Mouse (Mus musculus) ES-E14 (cell line): ENCODE measurements at regions not wholly inside any gene's neighbourhood (a gene's known extent, or its start where the extent isn't known, plus 50 kb on each side); places are given as distances from the start of the nearest gene placed in this dataset.

Experiments
- DNase-seq: peaks from one replicate; pipeline ENCODE4 v3.0.0-alpha.2; 2013; ENCODE audit warnings: low read depth, low spot score
- H3K27ac ChIP-seq: 2 replicates; pipeline ENCODE4 v1.5.1; 2012; ENCODE audit warnings: low read depth, mild to moderate bottlenecking, low read length, moderate library complexity, mixed read lengths; ENCODE audit not compliant: poor library complexity, insufficient read depth, severe bottlenecking
- H3K36me3 ChIP-seq: 2 replicates; pipeline ENCODE4 v1.6.1; 2012; ENCODE audit warnings: mild to moderate bottlenecking, low read length, moderate library complexity, mixed read lengths; ENCODE audit not compliant: control insufficient read depth, poor library complexity, insufficient read depth, severe bottlenecking
- H3K4me1 ChIP-seq, 2 experiments: fragments of 150-350 bp in 1 of 2; sonication (generic) in 1 of 2; 2 replicates each; pipeline ENCODE4 v1.6.1; 2012; ENCODE audit warnings: low read length in 2 of 2, mild to moderate bottlenecking in 1 of 2, mixed read lengths in 1 of 2; ENCODE audit not compliant: control insufficient read depth in 2 of 2, insufficient read depth in 2 of 2, poor library complexity in 1 of 2
- H3K4me3 ChIP-seq, 2 experiments: fragments of 150-350 bp in 1 of 2; sonication (generic) in 1 of 2; 2 replicates each; pipeline ENCODE4 v1.5.1; 2012; ENCODE audit warnings: low read length in 2 of 2, low read depth in 1 of 2, mild to moderate bottlenecking in 1 of 2, mixed read lengths in 1 of 2; ENCODE audit not compliant: insufficient read depth in 1 of 2, poor library complexity in 1 of 2, severe bottlenecking in 1 of 2
- H3K9ac ChIP-seq: 2 replicates; pipeline ENCODE4 v1.6.1; 2012; ENCODE audit warnings: low read depth, mild to moderate bottlenecking, low read length, mixed read lengths; ENCODE audit not compliant: poor library complexity, insufficient read depth, severe bottlenecking
- H3K9me3 ChIP-seq: fragments of 150-350 bp; sonication (generic); 2 replicates; pipeline ENCODE4 v1.6.1; 2012; ENCODE audit warnings: low read depth, mild to moderate bottlenecking, low read length; ENCODE audit not compliant: control insufficient read depth, insufficient read depth
- CHD2 ChIP-seq: IDR thresholded peaks from 2 replicates; pipeline ENCODE4 v1.6.1; 2014; ENCODE audit warnings: mild to moderate bottlenecking, low read depth, low read length, inconsistent platforms
- HCFC1 ChIP-seq: IDR thresholded peaks from 2 replicates; pipeline ENCODE4 v1.6.1; 2012; ENCODE audit warnings: low read length, inconsistent platforms, borderline replicate concordance; ENCODE audit not compliant: insufficient read depth
- MAFK ChIP-seq: IDR thresholded peaks from 2 replicates; pipeline ENCODE4 v1.6.1; 2014; ENCODE audit warnings: mild to moderate bottlenecking, low read depth, low read length, inconsistent platforms; ENCODE audit not compliant: insufficient read depth
- ZC3H11A ChIP-seq: IDR thresholded peaks from 2 replicates; pipeline ENCODE4 v1.6.1; 2012; ENCODE audit warnings: low read depth, mild to moderate bottlenecking, inconsistent platforms, low read length, borderline replicate concordance
- ZNF384 ChIP-seq: IDR thresholded peaks from 2 replicates; pipeline ENCODE4 v1.6.1; 2012; ENCODE audit warnings: low read depth, low read length, inconsistent platforms
- in situ Hi-C, 2 experiments: fragments of 600-800 bp; cut with MboI; formaldehyde crosslinking; loops; one replicate each; pipeline ENCODE4 v1.15.1; 2025; ENCODE audit warnings: low sequenced_read_pairs in 2 of 2, inconsistent platforms in 1 of 2; ENCODE audit not compliant: unreplicated experiment in 2 of 2

GRCm38 (mm10) chr12:45745697-45746096 is 671.2 kb upstream of the Stxbp6 start:
- TF ChIP-seq MAFK (no peak), ZC3H11A (no peak), HCFC1 (no peak), CHD2 (no peak), ZNF384 (no peak)
- in situ Hi-C loops = no loop called here
- Histone ChIP-seq H3K4me1 (no peaks in the 10 kb centered on the region), H3K4me3 (no peak overlapping the region), H3K9me3 (no peaks in the 10 kb centered on the region), H3K27ac (no peak overlapping the region), H3K9ac (no peak overlapping the region), H3K36me3 (no peaks in the 10 kb centered on the region)
- no peak for DNase-seq

- H3K27ac ChIP-seq = no peak overlapping the region
- in situ Hi-C loops = no loop called here
- no peaks in the 10 kb centered on the region for H3K36me3 ChIP-seq
- no peak overlapping the region for H3K9ac ChIP-seq
- no peaks in the 10 kb centered on the region for H3K9me3 ChIP-seq
- DNase-seq = no peak
- H3K4me3 ChIP-seq = no peak overlapping the region
- H3K4me1 ChIP-seq = no peaks in the 10 kb centered on the region
- no peak for TF ChIP-seq CHD2
- no peak for TF ChIP-seq HCFC1
- TF ChIP-seq MAFK = no peak
- TF ChIP-seq ZC3H11A = no peak
- no peak for TF ChIP-seq ZNF384
Observed at GRCm38 (mm10) chr12:45744619-45745018, 670.1 kb upstream of the Stxbp6 start.

GRCm38 (mm10) chr12:45733661-45734060 is 659.2 kb upstream of the Stxbp6 start:
- Histone ChIP-seq H3K9me3 (no peaks in the 10 kb centered on the region), H3K36me3 (no peaks in the 10 kb centered on the region), H3K4me3 (no peak overlapping the region), H3K9ac (no peak overlapping the region), H3K4me1 (no peaks in the 10 kb centered on the region), H3K27ac (no peak overlapping the region)
- no peak for TF ChIP-seq ZC3H11A
- no peak for TF ChIP-seq CHD2
- TF ChIP-seq HCFC1 = no peak
- TF ChIP-seq MAFK = no peak
- TF ChIP-seq ZNF384 = no peak
- in situ Hi-C loops = no loop called here
- DNase-seq = no peak

- H3K4me3 ChIP-seq = no peak overlapping the region
- no peak overlapping the region for H3K27ac ChIP-seq
- no peak overlapping the region for H3K9ac ChIP-seq
- DNase-seq = no peak
- TF ChIP-seq MAFK = no peak
- no peak for TF ChIP-seq CHD2
- no peak for TF ChIP-seq ZNF384
- no peak for TF ChIP-seq HCFC1
- H3K36me3 ChIP-seq = no peaks in the 10 kb centered on the region
- no peaks in the 10 kb centered on the region for H3K9me3 ChIP-seq
- in situ Hi-C loops = no loop called here
- no peaks in the 10 kb centered on the region for H3K4me1 ChIP-seq
Observed at GRCm38 (mm10) chr12:45724565-45725370, 650.3 kb upstream of the Stxbp6 start.

GRCm38 (mm10) chr12:45711351-45711750 is 636.8 kb upstream of the Stxbp6 start:
- in situ Hi-C loops = no loop called here
- TF ChIP-seq ZNF384 = no peak
- TF ChIP-seq ZC3H11A = no peak
- TF ChIP-seq MAFK = no peak
- TF ChIP-seq HCFC1 = no peak
- no peak for TF ChIP-seq CHD2
- Histone ChIP-seq H3K27ac (no peak overlapping the region), H3K36me3 (no peaks in the 10 kb centered on the region), H3K9me3 (no peaks in the 10 kb centered on the region), H3K4me3 (no peak overlapping the region), H3K9ac (no peak overlapping the region), H3K4me1 (no peaks in the 10 kb centered on the region)
- no peak for DNase-seq
